Mouse (Mus musculus): ENCODE measurements at regions not wholly inside any gene's neighbourhood (a gene's known extent, or its start where the extent isn't known, plus 50 kb on each side); places are given as distances from the start of the nearest gene placed in this dataset.

DNA sequence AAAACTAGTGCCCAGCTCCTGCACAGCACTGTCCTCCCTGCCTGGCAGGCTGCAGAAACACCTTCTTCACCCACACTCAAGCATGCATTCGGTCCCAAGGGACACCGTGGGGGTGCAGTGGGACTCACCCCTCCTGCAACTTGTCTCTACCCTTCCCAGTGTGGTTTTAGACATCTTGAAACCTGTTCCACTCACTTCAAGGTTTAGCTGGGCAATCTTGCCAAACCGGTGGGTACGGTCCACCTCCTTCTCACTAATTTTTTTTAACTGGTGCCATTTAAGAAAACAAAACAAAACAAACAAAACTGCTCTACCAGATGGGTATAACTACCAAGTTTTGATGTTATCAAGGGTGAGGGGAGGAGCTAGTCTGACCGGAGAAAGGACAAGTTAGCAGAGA, 74.2 kb upstream of the Fzd10 start:
- TF ChIP-seq CTCF (IDR thresholded peaks at IDR 0.05; ENCODE audit: insufficient read depth, low read length) = no peak
- TF ChIP-seq POLR2A (IDR thresholded peaks at IDR 0.05; ENCODE audit: borderline replicate concordance, extremely low read depth, low read depth, low read length) = no peak

All from lung, adult 2 months (tissue).